Mouse (Mus musculus) limb, embryonic 12.5 days (tissue): Measurements from ENCODE around the gene Lgals2. TPM values are rescaled to one million over a fixed set of nuclear protein-coding genes. Genes with fewer than 3 reads are reported as not detected.

Source experiments
- ATAC-seq: fragments of 200-750 bp; cut with Nextera tagmentation; 2 replicates; pipeline ENCODE4 v1.8.0; 2017; ENCODE audit warnings: low read depth, moderate TSS enrichment; ENCODE audit not compliant: insufficient number of reproducible peaks, insufficient read depth, low FRiP score, low TSS enrichment
- H3K27ac ChIP-seq: fragments of 300-500 bp; sonication (generic); 2 replicates; pipeline ENCODE4 v1.5.1; 2016; ENCODE audit warnings: mild to moderate bottlenecking, moderate library complexity
- H3K27me3 ChIP-seq: fragments of 300-500 bp; sonication (generic); 2 replicates; pipeline ENCODE4 v1.6.1; 2016; ENCODE audit warnings: mild to moderate bottlenecking, moderate library complexity
- H3K36me3 ChIP-seq: fragments of 300-500 bp; sonication (generic); 2 replicates; pipeline ENCODE4 v1.6.1; 2016; ENCODE audit warnings: mild to moderate bottlenecking, moderate library complexity
- H3K4me1 ChIP-seq: fragments of 300-500 bp; sonication (generic); replicated peaks from 2 replicates; pipeline ENCODE4 v1.6.1; 2016
- H3K4me2 ChIP-seq: fragments of 300-500 bp; sonication (generic); 2 replicates; pipeline ENCODE4 v1.6.1; 2016; ENCODE audit warnings: mild to moderate bottlenecking, moderate library complexity
- H3K4me3 ChIP-seq: fragments of 300-500 bp; sonication (generic); replicated peaks from 2 replicates; pipeline ENCODE4 v1.5.1; 2016; ENCODE audit warnings: mild to moderate bottlenecking
- H3K9ac ChIP-seq: fragments of 300-500 bp; sonication (generic); replicated peaks from 2 replicates; pipeline ENCODE4 v1.6.1; 2016; ENCODE audit warnings: mild to moderate bottlenecking, moderate library complexity
- H3K9me3 ChIP-seq: fragments of 300-500 bp; sonication (generic); 2 replicates; pipeline ENCODE4 v1.6.1; 2016; ENCODE audit warnings: mild to moderate bottlenecking, moderate library complexity
- WGBS: fragments of 180-500 bp; shearing (Covaris S2); methylation state at CpG from one replicate; pipeline ENCODE4 v1.1.7; 2016; 5-methylcytosine and 5-hydroxymethylcytosine counted together
- polyA plus RNA-seq: library from polyadenylated mRNA; unstranded; fragments of >200 nt; fragmentation: Nextera tagmentation; extraction: Ambion mirVana; gene quantifications from 2 replicates; pipeline ENCODE4 v1.2.1, GENCODE M21; 2016

Lgals2 gene
- polyA plus RNA-seq = not detected in 2 replicates

GRCm38 (mm10) chr15:78855303-78855965 lies at the start of gene Lgals2:
Gene Lgals2, minus strand, starts transcription at chr15:78855529.
- Histone ChIP-seq H3K4me3 (no peak within 1 kb of the TSS), H3K27ac (no peak within 1 kb of the TSS), H3K4me1 (0 out of 2 replicates have a peak, but pooled peaks cover 3% of the 10 kb centered on the region), H3K4me2 (no peak within 1 kb of the TSS), H3K36me3 (no peaks in the 10 kb centered on the region), H3K27me3 (no peaks in the 10 kb centered on the region), H3K9ac (no peak within 1 kb of the TSS), H3K9me3 (no peaks in the 10 kb centered on the region)
- ATAC-seq = no peak
- WGBS = 80% methylated on average over 8 of the region's 8 CpGs

GRCm38 (mm10) chr15:78903243-78903642 lies 47.9 kb upstream of the Lgals2 start:
- no peaks in the 10 kb centered on the region for H3K27me3 ChIP-seq
- H3K4me1 ChIP-seq = peaks cover 32% of the 10 kb centered on the region
- H3K4me2 ChIP-seq = no peak overlapping the region
- H3K9ac ChIP-seq = no peak overlapping the region
- H3K36me3 ChIP-seq = peaks cover 63% of the 10 kb centered on the region
- H3K4me3 ChIP-seq = no peak overlapping the region
- no peak for ATAC-seq
- no peak overlapping the region for H3K27ac ChIP-seq
- WGBS = 15% methylated on average over 2 of the region's 2 CpGs
- no peaks in the 10 kb centered on the region for H3K9me3 ChIP-seq

- H3K36me3 ChIP-seq = peaks cover 44% of the 10 kb centered on the region
- peaks cover 38% of the 10 kb centered on the region for H3K4me1 ChIP-seq
- H3K4me3 ChIP-seq = peak overlapping the region; percentile 78
- 44% methylated on average over 8 of the region's 8 CpGs for WGBS
- peak overlapping the region; percentile 92 for H3K4me2 ChIP-seq
- H3K9ac ChIP-seq = peak overlapping the region; percentile 79; the same call in 1 of the 2 replicates
- H3K27ac ChIP-seq = peak overlapping the region; percentile 84
- H3K9me3 ChIP-seq = no peaks in the 10 kb centered on the region
- no peaks in the 10 kb centered on the region for H3K27me3 ChIP-seq
- no peak for ATAC-seq
Observed at GRCm38 (mm10) chr15:78901422-78901789, 46.1 kb upstream of the Lgals2 start.

GRCm38 (mm10) chr15:78900585-78901421 lies 45.5 kb upstream of the Lgals2 start:
- Histone ChIP-seq H3K4me2 (peak overlapping the region; percentile 92), H3K27ac (peak overlapping the region; percentile 84), H3K4me1 (peaks cover 41% of the 10 kb centered on the region), H3K27me3 (no peaks in the 10 kb centered on the region), H3K9ac (peak overlapping the region; percentile 79), H3K4me3 (peak overlapping the region; percentile 78), H3K36me3 (peaks cover 38% of the 10 kb centered on the region), H3K9me3 (no peaks in the 10 kb centered on the region)
- WGBS = 11% methylated on average over 18 of the region's 18 CpGs
- ATAC-seq = no peak

- Histone ChIP-seq H3K9ac (peak within 1 kb of the TSS; percentile 79), H3K4me3 (peak within 1 kb of the TSS; percentile 78), H3K9me3 (no peaks in the 10 kb centered on the region), H3K27ac (peak within 1 kb of the TSS; percentile 84), H3K4me1 (peaks cover 41% of the 10 kb centered on the region), H3K4me2 (peak within 1 kb of the TSS; percentile 92), H3K36me3 (peaks cover 30% of the 10 kb centered on the region), H3K27me3 (no peaks in the 10 kb centered on the region)
- no peak for ATAC-seq
- under 1% methylated on average over 45 of the region's 47 CpGs for WGBS
Observed at GRCm38 (mm10) chr15:78899740-78900584, 44.6 kb upstream of the Lgals2 start, which contains the start of gene Sh3bp1. Gene Sh3bp1, plus strand, starts transcription at chr15:78899768.

GRCm38 (mm10) chr15:78899409-78899739 lies 44.0 kb upstream of the Lgals2 start, which contains the start of gene Gm49510:
Gene Gm49510, plus strand, starts transcription at chr15:78899667.
- H3K4me1 ChIP-seq = peaks cover 41% of the 10 kb centered on the region
- peak within 1 kb of the TSS; percentile 78 for H3K4me3 ChIP-seq
- no peaks in the 10 kb centered on the region for H3K27me3 ChIP-seq
- no peak for ATAC-seq
- H3K4me2 ChIP-seq = peak within 1 kb of the TSS; percentile 92
- peak within 1 kb of the TSS; percentile 84 for H3K27ac ChIP-seq
- peak within 1 kb of the TSS; percentile 79 for H3K9ac ChIP-seq
- no peaks in the 10 kb centered on the region for H3K9me3 ChIP-seq
- WGBS = 3% methylated on average over 19 of the region's 20 CpGs
- H3K36me3 ChIP-seq = peaks cover 30% of the 10 kb centered on the region

- peak overlapping the region; percentile 92 for H3K4me2 ChIP-seq
- H3K4me3 ChIP-seq = peak overlapping the region; percentile 78
- H3K4me1 ChIP-seq = peaks cover 49% of the 10 kb centered on the region
- H3K36me3 ChIP-seq = peaks cover 30% of the 10 kb centered on the region
- H3K9ac ChIP-seq = peak overlapping the region; percentile 79
- no peaks in the 10 kb centered on the region for H3K27me3 ChIP-seq
- ATAC-seq = 0 out of 2 replicates have a peak, but pooled peaks have one; percentile 18
- 51% methylated on average over 6 of the region's 6 CpGs for WGBS
- H3K27ac ChIP-seq = peak overlapping the region; percentile 32
- H3K9me3 ChIP-seq = no peaks in the 10 kb centered on the region
Observed at GRCm38 (mm10) chr15:78898507-78899001, 43.2 kb upstream of the Lgals2 start.

GRCm38 (mm10) chr15:78897488-78897887 lies 42.2 kb upstream of the Lgals2 start:
- Histone ChIP-seq H3K9me3 (no peaks in the 10 kb centered on the region), H3K27me3 (no peaks in the 10 kb centered on the region), H3K4me1 (peaks cover 49% of the 10 kb centered on the region), H3K27ac (no peak overlapping the region), H3K36me3 (peaks cover 30% of the 10 kb centered on the region), H3K9ac (no peak overlapping the region), H3K4me3 (no peak overlapping the region), H3K4me2 (no peak overlapping the region)
- 86% methylated on average over 4 of the region's 4 CpGs for WGBS
- no peak for ATAC-seq

GRCm38 (mm10) chr15:78896149-78896548 lies 40.8 kb upstream of the Lgals2 start:
- Histone ChIP-seq H3K27me3 (no peaks in the 10 kb centered on the region), H3K4me2 (no peak overlapping the region), H3K4me3 (no peak overlapping the region), H3K4me1 (peaks cover 46% of the 10 kb centered on the region), H3K27ac (no peak overlapping the region), H3K9ac (no peak overlapping the region), H3K36me3 (peaks cover 39% of the 10 kb centered on the region), H3K9me3 (no peaks in the 10 kb centered on the region)
- WGBS = 85% methylated on average over 3 of the region's 3 CpGs
- ATAC-seq = no peak

- ATAC-seq = no peak
- Histone ChIP-seq H3K4me3 (no peak overlapping the region), H3K4me1 (peaks cover 42% of the 10 kb centered on the region), H3K27me3 (no peaks in the 10 kb centered on the region), H3K27ac (no peak overlapping the region), H3K9ac (no peak overlapping the region), H3K4me2 (no peak overlapping the region), H3K9me3 (no peaks in the 10 kb centered on the region), H3K36me3 (peaks cover 43% of the 10 kb centered on the region)
- 84% methylated on average over 2 of the region's 2 CpGs for WGBS
Observed at GRCm38 (mm10) chr15:78895741-78896140, 40.4 kb upstream of the Lgals2 start.
